Mouse (Mus musculus): ENCODE data around the gene Bbx.

Gene Bbx

DNA sequence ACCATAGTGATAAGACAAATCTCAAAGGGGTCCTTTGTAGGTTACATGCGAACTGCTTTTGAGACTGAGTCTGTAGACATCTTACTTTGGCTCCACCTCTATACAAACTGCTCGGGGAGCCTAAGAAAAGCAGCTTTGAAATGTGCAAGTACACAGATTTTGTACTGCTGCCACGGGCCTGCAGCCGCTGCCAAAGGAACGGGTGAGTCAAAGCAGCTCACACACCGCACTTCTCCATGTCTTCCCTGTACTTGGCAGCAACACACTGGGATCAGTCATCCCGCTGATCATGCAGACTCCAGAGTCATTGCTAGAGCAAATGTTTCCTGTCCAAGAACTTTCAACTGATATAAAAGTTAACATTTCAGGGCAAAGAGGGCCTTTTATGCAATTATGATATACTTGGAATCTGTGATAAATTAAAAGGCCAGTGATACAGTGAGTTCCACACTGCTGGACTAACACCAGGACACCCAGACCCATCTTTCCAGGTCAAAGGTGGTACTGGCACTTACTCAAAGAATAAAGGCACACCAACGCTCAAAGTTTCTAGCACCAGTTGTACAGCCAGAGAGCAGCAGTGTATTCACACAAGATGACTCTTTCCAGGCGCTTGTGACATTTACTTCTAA, 122.7 kb downstream of the Bbx start:
- DNase-seq: peak; percentile 81

DNA sequence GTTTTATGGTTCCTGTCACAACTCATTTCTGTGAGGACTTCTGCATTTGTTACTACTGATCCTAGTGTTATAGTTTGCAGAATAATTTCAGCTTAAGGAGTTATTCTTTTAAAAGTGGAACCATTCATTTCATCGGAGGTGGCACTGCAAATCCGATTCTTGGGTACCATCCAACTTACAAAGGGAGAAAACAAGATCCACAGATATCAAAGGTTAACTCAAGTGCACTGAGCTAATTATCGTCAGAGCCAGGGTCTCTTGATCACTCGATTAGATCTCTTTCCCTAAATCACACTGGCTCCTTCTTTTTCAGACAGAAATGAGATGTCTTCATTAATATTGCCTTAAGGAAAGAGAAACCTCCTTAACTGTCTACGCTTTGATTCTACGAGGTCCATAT, 123.9 kb downstream of the Bbx start:
- no peak for DNase-seq

GRCm38 (mm10) chr16:50307231-50307630, 125.0 kb downstream of the Bbx start:
- no peak for DNase-seq

- no peak for DNase-seq
Observed at GRCm38 (mm10) chr16:50306727-50307126, 125.5 kb downstream of the Bbx start.

- DNase-seq: no peak
Observed at GRCm38 (mm10) chr16:50305156-50305555, 127.0 kb downstream of the Bbx start.

GRCm38 (mm10) chr16:50302566-50302965, 129.6 kb downstream of the Bbx start:
- DNase-seq: no peak

DNA sequence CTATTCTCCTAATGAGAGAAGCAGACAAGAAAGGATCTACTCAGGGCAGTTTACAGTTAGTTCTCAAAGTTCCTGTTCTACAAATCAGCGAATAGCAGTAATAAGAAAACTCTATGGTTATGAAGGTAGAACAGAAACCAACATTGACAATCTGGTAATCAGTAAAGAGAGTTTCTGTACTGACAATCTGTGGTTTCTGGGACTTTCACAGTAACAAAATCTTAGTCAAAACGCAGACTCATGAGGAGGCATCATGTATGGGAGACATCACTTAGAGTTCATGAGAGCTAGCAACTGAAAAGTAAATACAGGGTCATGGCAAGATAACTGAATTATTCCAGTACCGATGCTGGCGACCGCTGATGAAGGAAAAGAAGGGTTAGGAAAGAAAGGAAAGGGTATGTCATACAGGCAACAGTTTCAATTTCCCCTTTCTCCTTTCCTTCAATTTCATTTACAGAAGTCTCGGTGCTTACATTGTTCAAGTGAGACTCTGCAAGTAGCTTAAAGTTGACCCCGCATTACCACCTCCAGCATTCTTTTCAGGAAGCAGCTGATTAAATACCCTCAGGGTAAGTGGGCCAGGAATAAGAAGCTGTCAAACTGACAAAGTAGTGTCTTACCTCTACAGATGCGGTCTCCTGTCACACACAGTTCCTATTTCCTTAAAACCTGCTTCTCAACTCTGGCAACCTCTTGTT, 133.3 kb downstream of the Bbx start:
- DNase-seq: no peak

GRCm38 (mm10) chr16:50293502-50294228, 138.5 kb downstream of the Bbx start:
- DNase-seq: peak; percentile 29

DNA sequence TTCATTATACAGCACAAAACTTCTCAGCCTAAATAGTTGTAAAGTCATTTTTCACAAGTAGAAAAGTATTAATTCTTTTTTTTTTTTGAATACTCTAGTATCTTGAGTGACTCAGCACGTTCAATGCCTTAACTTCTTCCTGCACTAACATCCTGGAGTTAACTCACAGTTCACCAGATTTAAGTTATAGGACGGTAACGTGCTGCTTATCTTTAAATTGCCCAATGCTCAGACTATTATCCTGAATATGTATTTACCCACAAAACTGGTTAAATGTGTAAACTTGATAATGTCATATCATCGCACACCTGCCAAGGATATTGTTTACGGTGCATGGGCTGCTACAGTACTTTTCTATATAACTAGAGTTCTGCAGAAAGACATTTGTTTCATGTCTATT, 139.4 kb downstream of the Bbx start:
- DNase-seq: no peak

DNA sequence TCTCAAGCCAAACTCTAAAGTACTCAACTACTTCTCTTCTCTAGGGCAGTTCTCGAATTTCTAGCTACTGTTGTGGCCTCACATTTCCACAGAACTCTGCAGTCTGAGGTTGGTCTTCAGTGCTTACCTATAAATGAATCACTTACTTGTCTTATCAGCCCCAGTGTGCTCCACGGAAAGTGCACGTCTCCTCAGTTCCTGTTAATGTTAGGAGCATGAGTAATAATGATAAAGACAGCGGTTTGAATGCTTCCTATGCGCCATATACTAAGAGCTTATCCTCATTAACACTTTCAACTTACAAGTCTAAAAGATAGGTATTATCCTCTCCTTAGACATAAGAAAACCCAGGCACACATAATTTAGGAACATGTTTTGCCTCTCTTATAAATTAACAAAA, 142.4 kb downstream of the Bbx start:
- DNase-seq: no peak

GRCm38 (mm10) chr16:50272813-50273212, 159.4 kb downstream of the Bbx start:
- DNase-seq: no peak

DNA sequence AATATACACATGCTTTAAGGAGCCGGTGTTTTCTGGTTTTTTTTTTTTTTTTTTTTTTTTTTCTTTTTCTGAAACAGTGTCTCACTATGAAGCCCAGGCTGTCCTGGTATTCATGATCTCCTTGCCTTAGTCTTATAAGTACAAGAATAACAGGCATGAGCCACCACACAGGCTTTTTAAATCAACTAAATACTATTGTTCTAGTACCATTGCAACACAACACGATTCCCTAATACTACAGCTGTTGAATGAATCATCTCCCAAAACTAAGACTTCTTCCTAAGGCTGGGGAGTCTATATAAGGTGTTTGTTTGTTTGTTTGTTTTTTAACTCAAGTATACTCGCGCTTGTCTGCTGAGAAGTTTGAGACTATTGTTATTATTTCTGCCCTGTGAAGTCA, 169.5 kb downstream of the Bbx start:
- DNase-seq: no peak

DNA sequence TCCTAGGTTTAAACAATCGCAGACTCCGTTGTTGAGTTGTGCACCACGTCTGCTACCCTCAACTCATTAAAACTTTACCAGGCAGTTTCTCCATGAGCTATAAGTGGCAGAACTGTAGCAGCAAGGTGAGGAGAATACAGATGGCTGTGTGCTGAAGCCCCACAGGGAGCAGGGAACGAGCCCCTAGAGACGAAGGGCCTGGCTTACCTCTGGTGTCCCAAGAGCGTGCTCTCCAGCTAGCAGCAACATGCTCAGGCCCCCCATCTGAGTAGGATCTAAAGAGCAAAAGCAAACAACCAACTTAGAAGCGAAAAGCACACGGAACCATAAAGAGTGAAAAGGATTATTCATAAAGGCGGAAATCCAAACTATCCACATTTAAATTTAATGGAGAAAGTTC, 170.0 kb downstream of the Bbx start:
- DNase-seq: no peak

DNA sequence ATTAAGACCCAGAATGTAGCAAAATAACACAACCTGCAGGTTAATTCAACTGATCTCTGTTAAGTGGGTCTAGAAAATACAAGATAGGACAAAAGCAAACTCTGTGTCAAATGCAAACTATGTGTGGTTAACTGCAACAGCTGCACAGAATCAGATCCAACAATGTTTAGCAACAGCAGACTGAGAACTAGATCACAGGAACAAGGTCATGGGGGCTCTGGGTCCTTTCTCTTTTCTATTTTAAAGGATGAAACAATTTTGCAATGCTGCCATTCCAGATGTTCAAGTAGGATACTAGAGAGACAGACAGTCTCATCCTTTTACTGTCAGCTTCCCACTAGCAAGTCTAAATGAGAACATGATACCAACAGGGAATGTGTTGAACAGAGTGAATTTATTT, 170.4 kb downstream of the Bbx start:
- peak; percentile 31 for DNase-seq

DNA sequence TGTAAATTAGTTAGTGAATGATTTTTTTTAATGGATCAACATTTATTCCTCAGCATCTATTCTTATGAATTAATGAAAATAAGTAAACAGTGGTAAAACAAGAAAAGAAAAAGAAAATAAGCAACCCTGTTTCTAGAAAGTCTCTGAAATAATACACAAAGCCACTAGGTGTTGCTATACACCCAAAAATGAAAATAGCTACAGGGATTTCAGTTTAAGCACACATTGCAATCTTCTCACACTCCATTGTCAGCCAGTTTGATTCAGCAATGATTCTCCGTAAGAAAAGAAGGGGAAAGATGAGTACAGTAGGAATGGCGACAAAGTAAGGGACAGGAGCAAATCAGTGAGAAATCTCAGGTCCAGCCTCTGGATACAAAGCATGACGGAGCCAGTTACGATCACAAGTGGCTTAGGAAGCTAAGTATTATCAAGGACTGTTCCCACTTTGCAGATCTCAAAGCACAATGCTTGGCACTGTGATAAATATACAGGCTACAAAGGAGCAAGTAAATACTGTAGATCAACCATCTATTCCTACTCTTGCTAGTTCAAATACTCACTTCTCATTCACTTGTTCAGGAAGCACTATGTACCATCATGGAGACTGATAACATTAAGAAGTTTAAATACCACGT, 177.5 kb downstream of the Bbx start:
- peak; percentile 28 for DNase-seq

DNA sequence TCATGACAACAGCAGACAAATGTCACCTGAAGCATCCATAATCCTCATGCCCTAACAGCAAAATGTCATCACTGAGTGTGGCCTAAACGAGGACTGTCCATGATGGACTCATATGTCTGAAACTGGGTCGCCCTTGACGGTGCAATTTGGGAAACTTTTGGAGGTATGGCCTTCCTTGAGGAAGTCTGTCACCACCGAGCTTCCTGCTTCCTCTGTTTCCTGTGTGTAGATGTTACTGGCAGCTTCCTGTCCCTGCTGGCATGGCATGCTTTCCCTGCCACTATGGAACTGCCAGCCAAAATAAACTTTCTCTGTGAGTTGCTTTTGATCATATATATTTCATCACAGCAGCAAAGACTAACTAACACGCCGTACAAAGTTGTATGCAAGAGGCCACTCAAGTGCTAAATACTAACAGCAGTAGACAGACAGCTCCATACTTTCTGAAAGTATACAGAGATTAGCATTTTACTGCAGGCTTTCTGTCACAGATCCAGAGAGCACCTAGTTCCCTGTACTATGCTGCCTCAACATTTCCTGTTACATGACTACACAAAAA, 180.7 kb downstream of the Bbx start:
- no peak for DNase-seq

GRCm38 (mm10) chr16:50250469-50250868, 181.7 kb downstream of the Bbx start:
- no peak for DNase-seq

DNA sequence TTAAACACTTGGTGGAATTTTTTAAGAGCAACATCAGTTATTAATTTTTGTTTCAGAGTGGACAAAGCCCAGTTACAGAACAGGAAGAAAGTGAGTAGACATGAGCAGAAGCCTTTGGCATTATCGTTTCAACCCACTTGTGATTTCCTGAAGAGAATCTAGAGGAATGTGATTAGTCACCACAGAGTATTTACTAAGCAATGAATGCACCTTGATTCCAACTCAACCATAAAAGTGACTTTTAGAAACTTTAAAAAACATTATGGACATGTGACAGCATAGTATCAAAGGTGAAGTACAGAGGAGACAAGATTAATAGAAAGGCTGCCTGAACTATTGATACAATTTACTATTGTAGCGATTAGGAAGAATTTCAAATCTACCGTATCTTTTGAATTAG, 183.2 kb downstream of the Bbx start:
- no peak for DNase-seq

- DNase-seq: peak; percentile 29
Observed at GRCm38 (mm10) chr16:50242444-50242843, 189.7 kb downstream of the Bbx start.

GRCm38 (mm10) chr16:50241604-50242003, 190.6 kb downstream of the Bbx start:
- DNase-seq: no peak

- DNase-seq: no peak
Observed at GRCm38 (mm10) chr16:50235231-50235630, 197.0 kb downstream of the Bbx start.

- no peak for DNase-seq
Observed at GRCm38 (mm10) chr16:50230624-50231023, 201.6 kb downstream of the Bbx start.

DNA sequence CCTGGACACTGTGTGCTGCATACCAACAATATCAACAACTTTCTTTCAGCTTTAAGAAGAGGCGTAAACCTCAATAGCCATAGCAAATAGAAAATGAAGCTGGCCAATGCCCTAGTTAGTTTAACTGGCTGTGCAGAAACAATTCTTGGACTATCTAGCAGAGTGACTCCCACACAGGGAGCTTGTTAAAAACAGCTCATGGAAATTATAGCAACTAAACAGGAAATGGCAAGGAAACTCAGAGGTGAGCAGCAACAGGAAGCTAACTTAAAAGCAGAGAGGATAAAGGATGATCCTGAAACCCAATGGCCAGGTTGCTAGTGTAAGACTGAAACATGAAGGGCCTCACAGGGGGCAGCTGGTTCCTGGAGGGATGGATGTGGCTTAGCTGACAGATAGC, 203.4 kb downstream of the Bbx start:
- no peak for DNase-seq
